Mouse (Mus musculus) neural tube, embryonic 11.5 days (tissue): ENCODE results near the gene B3gnt8. TPM values are rescaled to one million over a fixed set of nuclear protein-coding genes. Genes with fewer than 3 reads are reported as not detected.
A peak's percentile ranks its signal among the peaks of the same experiment; 100 is the strongest.

Source experiments
- ATAC-seq: fragments of 200-750 bp; cut with Nextera tagmentation; 2 replicates; pipeline ENCODE4 v1.8.0; 2017; ENCODE audit warnings: moderate number of reproducible peaks, mild to moderate bottlenecking, moderate TSS enrichment, moderate library complexity; ENCODE audit not compliant: insufficient read depth, low FRiP score, low TSS enrichment
- DNase-seq: peaks from one replicate; pipeline ENCODE4 v3.0.0-alpha.2; 2015; ENCODE audit warnings: low spot score
- H3K27ac ChIP-seq: fragments of 300-500 bp; sonication (generic); 2 replicates; pipeline ENCODE4 v1.5.1; 2014; ENCODE audit warnings: low read depth, mild to moderate bottlenecking, low read length
- H3K27me3 ChIP-seq: fragments of 300-500 bp; sonication (generic); 2 replicates; pipeline ENCODE4 v1.6.1; 2014; ENCODE audit warnings: mild to moderate bottlenecking, low read length, mixed read lengths; ENCODE audit not compliant: control insufficient read depth, insufficient read depth
- H3K36me3 ChIP-seq: fragments of 300-500 bp; sonication (generic); 2 replicates; pipeline ENCODE4 v1.6.1; 2014; ENCODE audit warnings: mild to moderate bottlenecking, low read length, moderate library complexity, mixed read lengths; ENCODE audit not compliant: control insufficient read depth, insufficient read depth
- H3K4me1 ChIP-seq: fragments of 300-500 bp; sonication (generic); 2 replicates; pipeline ENCODE4 v1.6.1; 2014; ENCODE audit warnings: low read length, mixed read lengths; ENCODE audit not compliant: control insufficient read depth, insufficient read depth
- H3K4me2 ChIP-seq: fragments of 300-500 bp; sonication (generic); 2 replicates; pipeline ENCODE4 v1.6.1; 2014; ENCODE audit warnings: low read depth, mild to moderate bottlenecking, moderate library complexity
- H3K4me3 ChIP-seq: fragments of 300-500 bp; sonication (generic); 2 replicates; pipeline ENCODE4 v1.5.1; 2014; ENCODE audit warnings: low read depth, low read length
- H3K9ac ChIP-seq: fragments of 300-500 bp; sonication (generic); 2 replicates; pipeline ENCODE4 v1.6.1; 2014; ENCODE audit warnings: mild to moderate bottlenecking, low read length
- H3K9me3 ChIP-seq: fragments of 300-500 bp; sonication (generic); 2 replicates; pipeline ENCODE4 v1.6.1; 2016; ENCODE audit warnings: low read length; ENCODE audit not compliant: control insufficient read depth
- WGBS: fragments of 180-500 bp; shearing (Covaris S2); extraction: QIAGEN DNeasy Blood & Tissue Kit; methylation state at CpG from one replicate; pipeline ENCODE4 v1.1.7; 2014; 5-methylcytosine and 5-hydroxymethylcytosine counted together
- polyA plus RNA-seq: library from polyadenylated mRNA; unstranded; fragments of >200 nt; fragmentation: Nextera tagmentation; extraction: Ambion mirVana; gene quantifications from 2 replicates; pipeline ENCODE4 v1.2.1, GENCODE M21; 2014

B3gnt8 gene
- polyA plus RNA-seq, 1 experiment from 2014 or later = 0.88 TPM

DNA sequence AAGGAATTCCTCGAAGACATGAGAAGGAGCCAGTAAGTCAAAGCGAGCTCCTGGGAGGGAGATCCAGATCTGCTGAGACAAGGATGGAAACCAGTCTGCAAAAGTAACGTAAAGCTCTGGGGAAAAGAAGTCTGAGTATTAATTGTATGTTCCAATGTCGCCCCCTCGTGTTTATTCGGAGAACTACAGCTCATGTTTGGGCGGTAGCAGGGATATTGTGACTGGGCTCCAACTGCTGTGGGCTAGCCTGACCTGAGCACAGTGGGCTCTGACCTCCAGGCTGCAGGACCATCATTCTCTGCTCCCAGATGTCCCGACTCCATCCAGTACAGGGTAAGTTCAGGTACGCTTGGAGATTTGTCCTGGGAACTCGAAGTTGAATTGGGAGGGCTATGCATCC lies 26.8 kb upstream of the B3gnt8 start:
- Histone ChIP-seq H3K36me3 (no peaks in the 10 kb centered on the region), H3K4me1 (no peaks in the 10 kb centered on the region), H3K27ac (no peak overlapping the region), H3K9me3 (no peaks in the 10 kb centered on the region), H3K27me3 (no peaks in the 10 kb centered on the region), H3K4me3 (no peak overlapping the region), H3K9ac (no peak overlapping the region), H3K4me2 (no peak overlapping the region)
- 12% methylated on average over 10 of the region's 10 CpGs for WGBS
- ATAC-seq (no peak), DNase-seq (peak; percentile 78)

DNA sequence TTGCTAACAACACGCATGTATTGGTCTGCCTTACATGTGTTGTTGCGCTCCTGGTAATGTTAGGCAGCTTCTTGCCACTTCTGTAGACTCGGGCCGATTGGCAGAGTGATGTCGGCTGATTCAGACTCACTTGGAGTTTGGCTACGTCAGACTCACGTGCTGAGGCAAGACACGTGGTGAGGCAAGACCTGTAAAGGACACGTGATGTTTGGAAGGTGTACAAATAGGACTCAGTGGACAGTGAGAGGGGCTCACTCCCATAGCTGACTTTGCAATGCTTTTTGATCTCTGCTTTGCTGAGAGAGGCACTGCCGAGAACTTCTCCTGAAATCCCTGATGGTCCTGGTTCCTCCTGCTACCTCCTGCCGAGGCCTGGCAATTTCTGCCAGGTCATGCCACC lies 25.8 kb upstream of the B3gnt8 start:
- 86% methylated on average over 11 of the region's 11 CpGs for whole genome bisulfite sequencing
- H3K4me3 ChIP-seq = no peak overlapping the region
- no peak for ATAC-seq
- H3K4me2 ChIP-seq = no peak overlapping the region
- H3K27ac ChIP-seq = no peak overlapping the region
- H3K27me3 ChIP-seq = no peaks in the 10 kb centered on the region
- H3K36me3 ChIP-seq = no peaks in the 10 kb centered on the region
- no peaks in the 10 kb centered on the region for H3K9me3 ChIP-seq
- DNase-seq = no peak
- H3K9ac ChIP-seq = no peak overlapping the region
- no peaks in the 10 kb centered on the region for H3K4me1 ChIP-seq

GRCm38 (mm10) chr7:25601346-25601745 lies 25.1 kb upstream of the B3gnt8 start:
- ATAC-seq (no peak), DNase-seq (no peak)
- 90% methylated on average over 16 of the region's 16 CpGs for WGBS
- H3K4me1 ChIP-seq = no peaks in the 10 kb centered on the region
- no peaks in the 10 kb centered on the region for H3K27me3 ChIP-seq
- no peak overlapping the region for H3K4me2 ChIP-seq
- H3K36me3 ChIP-seq = no peaks in the 10 kb centered on the region
- H3K9ac ChIP-seq = no peak overlapping the region
- no peaks in the 10 kb centered on the region for H3K9me3 ChIP-seq
- no peak overlapping the region for H3K27ac ChIP-seq
- H3K4me3 ChIP-seq = no peak overlapping the region

DNA sequence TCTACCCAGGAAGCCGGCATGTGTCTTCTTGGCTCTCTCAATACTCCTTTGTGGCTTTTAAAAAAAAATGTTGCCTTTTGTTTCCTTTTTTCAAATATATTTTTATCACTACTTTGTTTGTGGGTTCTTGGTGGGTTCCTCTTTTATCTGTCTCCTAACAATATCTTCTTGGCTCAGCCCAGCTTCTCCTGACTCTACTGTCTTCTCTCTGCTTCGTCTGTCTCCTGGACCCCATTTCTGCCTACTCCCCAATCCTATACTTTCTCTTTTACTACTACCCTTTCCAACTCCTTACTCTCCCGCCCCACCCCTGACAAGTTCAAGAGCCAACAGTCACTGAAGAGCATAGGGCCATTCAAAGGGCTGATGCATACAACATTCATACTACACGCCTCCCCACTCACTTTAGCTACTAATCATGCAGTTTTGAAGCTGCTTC lies 19.8 kb upstream of the B3gnt8 start:
- DNase-seq (no peak), ATAC-seq (no peak)
- no peaks in the 10 kb centered on the region for H3K9me3 ChIP-seq
- WGBS = 82% methylated on average over 4 of the region's 4 CpGs
- H3K36me3 ChIP-seq = no peaks in the 10 kb centered on the region
- no peak overlapping the region for H3K9ac ChIP-seq
- H3K4me3 ChIP-seq = no peak overlapping the region
- no peaks in the 10 kb centered on the region for H3K4me1 ChIP-seq
- H3K27ac ChIP-seq = no peak overlapping the region
- H3K4me2 ChIP-seq = no peak overlapping the region
- H3K27me3 ChIP-seq = no peaks in the 10 kb centered on the region

- Histone ChIP-seq H3K27me3 (no peaks in the 10 kb centered on the region), H3K4me2 (no peak overlapping the region), H3K27ac (no peak overlapping the region), H3K9me3 (no peaks in the 10 kb centered on the region), H3K4me1 (no peaks in the 10 kb centered on the region), H3K4me3 (no peak overlapping the region), H3K9ac (no peak overlapping the region), H3K36me3 (no peaks in the 10 kb centered on the region)
- DNase-seq = no peak
- no peak for ATAC-seq
- WGBS = 91% methylated on average over 2 of the region's 2 CpGs
Measured at GRCm38 (mm10) chr7:25607196-25607595, 19.3 kb upstream of the B3gnt8 start.

DNA sequence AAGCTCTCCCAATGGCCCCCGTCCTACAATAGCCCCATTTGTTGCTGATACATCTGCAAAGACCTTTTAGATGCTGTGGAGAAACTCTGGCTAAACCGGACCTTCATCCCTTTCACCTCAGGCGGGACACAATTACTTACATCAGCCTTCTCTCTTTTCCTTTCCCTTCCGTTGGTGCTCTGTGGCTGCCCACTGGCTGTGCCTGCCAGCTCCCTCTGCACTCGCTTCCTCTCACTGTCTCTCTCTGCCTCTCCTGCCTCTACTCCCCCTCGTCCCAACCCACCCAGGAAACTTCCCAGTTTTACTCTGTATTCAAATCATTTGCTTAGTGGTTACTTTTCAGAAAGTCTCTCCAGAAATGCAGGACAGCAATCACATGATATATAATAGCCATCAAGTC lies 16.4 kb upstream of the B3gnt8 start:
- Histone ChIP-seq H3K4me2 (no peak overlapping the region), H3K36me3 (no peaks in the 10 kb centered on the region), H3K27ac (no peak overlapping the region), H3K9ac (no peak overlapping the region), H3K4me1 (no peaks in the 10 kb centered on the region), H3K4me3 (no peak overlapping the region), H3K27me3 (no peaks in the 10 kb centered on the region), H3K9me3 (no peaks in the 10 kb centered on the region)
- DNase-seq (no peak), ATAC-seq (no peak)
- 48% methylated on average over 6 of the region's 6 CpGs for WGBS

DNA sequence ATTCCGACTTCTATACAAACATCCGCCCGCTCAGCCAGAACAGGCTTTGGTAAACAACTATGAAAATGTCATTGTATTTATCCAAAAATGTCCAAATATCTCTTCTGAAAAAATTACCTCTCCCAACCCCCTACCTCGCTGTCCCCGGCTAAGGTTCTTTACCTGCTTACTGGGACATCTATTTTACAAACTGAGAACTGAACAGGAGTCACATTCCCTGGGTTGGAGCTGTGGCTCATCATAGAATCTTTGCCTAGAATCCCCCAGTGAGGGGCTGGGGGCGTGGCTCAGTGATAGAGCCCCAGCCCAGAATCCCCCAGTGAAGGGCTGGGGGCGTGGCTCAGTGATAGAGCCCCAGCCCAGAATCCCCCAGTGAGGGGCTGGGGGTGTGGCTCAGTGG lies 15.0 kb upstream of the B3gnt8 start:
- Histone ChIP-seq H3K4me1 (no peaks in the 10 kb centered on the region), H3K27me3 (no peaks in the 10 kb centered on the region), H3K9ac (no peak overlapping the region), H3K27ac (no peak overlapping the region), H3K4me3 (no peak overlapping the region), H3K4me2 (no peak overlapping the region), H3K9me3 (no peaks in the 10 kb centered on the region), H3K36me3 (no peaks in the 10 kb centered on the region)
- WGBS = 65% methylated on average over 7 of the region's 7 CpGs
- ATAC-seq (no peak), DNase-seq (no peak)

DNA sequence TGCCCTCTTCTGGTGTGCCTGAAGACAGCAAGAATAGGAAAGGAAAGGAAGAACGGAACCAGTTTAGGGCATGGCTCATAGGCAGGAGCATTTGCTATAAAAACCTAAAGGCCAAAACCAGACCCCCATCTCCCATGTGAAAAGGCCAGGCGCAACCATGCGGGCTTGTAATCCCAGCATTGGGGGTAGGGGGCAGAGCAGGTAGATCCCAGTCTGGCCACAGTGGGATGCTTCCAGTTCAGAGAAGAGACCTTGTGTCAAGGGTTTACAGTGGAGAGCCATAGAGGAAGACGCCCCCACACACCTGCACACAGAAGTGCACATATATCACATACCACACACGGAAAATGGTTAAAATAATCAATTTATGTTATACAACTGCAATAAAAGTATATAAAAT lies 12.4 kb upstream of the B3gnt8 start:
- no peaks in the 10 kb centered on the region for H3K4me1 ChIP-seq
- H3K4me3 ChIP-seq = no peak overlapping the region
- no peak overlapping the region for H3K27ac ChIP-seq
- ATAC-seq = no peak
- no peaks in the 10 kb centered on the region for H3K36me3 ChIP-seq
- no peak for DNase-seq
- WGBS = 80% methylated on average over 5 of the region's 5 CpGs
- no peaks in the 10 kb centered on the region for H3K9me3 ChIP-seq
- H3K9ac ChIP-seq = no peak overlapping the region
- no peak overlapping the region for H3K4me2 ChIP-seq
- H3K27me3 ChIP-seq = no peaks in the 10 kb centered on the region

DNA sequence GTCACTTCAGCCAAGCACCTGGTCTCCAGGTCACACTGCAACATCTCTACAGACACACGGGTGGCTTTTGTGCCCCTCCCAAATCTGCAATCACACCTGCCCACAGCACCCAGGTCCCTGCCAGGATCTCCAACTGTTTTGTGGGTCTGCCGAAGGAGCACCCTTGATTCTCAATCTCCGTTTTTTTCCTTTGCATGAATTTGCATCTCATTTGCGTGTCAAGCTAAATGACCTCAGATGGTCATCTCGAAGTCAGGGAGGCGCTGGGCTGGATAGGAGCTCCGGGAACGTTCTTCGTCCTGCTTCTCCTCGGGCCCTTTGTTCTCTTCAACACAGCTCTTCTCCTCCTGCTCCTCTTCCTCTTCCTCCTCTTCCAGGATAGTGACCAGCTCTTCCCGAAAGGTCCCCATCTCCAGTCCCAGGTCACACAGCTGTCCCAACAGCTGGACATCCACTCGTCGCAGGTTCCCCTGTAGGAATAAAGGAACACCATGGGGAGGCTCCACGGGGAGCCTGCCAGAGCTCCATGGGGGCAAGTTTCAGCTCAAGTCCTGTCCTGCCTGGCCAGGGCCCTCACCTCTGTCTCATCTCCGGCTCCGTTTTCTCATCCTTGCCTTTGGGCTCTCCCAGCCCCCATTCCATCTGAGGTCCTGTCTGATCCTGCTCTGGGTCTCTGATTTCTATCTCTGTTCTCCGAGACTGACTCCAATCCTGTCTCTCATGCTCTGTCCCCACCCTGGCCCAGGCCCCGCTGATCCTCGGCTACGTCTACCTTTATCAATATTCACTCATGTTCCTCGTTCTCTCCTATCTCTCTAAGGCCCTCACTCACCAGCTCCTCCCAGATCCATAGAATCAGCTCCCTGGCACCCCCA lies 11.4 kb upstream of the B3gnt8 start:
- Histone ChIP-seq H3K9ac (no peak overlapping the region), H3K36me3 (no peaks in the 10 kb centered on the region), H3K4me3 (no peak overlapping the region), H3K4me1 (no peaks in the 10 kb centered on the region), H3K27me3 (no peaks in the 10 kb centered on the region), H3K9me3 (no peaks in the 10 kb centered on the region), H3K4me2 (no peak overlapping the region), H3K27ac (no peak overlapping the region)
- no peak for ATAC-seq
- WGBS = 65% methylated on average over 21 of the region's 21 CpGs
- DNase-seq = no peak
